Mouse (Mus musculus): ENCODE results near the gene Stk4.

Gene Stk4

DNA sequence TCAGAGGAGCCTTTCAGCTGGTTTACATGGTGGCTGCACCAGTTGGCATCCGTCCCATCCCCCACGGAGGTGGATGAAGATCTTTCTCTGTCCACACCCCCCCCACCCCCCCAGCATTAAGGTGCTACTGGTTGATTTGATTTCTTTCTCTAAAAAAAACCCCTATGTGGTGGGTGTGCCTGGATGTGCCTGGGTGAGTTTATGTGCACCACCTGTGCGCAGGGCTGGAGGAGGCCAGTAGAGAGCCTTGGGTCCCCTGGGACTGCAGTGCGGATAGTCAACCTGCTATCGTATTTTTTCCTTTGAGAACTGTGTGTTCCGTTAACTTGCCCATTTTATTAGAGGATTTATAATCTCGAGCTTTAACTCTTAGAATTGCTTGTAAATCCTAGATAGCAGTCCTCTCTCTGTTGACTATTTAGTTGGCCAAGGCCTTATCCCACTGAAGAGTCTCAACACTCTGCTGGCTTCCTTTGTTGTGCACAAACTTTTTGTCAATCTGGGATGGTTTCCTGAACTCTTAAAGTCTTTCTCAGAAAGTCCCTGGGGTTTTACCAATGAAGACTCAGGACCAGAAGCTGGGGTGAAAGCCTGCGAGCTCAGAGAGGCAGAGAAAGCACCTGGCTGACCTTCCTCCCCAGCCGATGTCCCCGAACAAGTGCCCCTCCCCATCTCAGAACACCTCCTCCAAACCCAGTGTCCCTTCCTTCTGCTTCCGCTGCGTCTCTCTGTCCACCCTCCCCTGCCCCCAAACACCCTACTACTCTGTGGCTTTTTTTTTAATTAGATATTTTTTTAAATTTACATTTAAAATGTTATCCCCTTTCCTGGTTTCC, 58.7 kb downstream of the Stk4 start:
- DNase-seq, result no peak

DNA sequence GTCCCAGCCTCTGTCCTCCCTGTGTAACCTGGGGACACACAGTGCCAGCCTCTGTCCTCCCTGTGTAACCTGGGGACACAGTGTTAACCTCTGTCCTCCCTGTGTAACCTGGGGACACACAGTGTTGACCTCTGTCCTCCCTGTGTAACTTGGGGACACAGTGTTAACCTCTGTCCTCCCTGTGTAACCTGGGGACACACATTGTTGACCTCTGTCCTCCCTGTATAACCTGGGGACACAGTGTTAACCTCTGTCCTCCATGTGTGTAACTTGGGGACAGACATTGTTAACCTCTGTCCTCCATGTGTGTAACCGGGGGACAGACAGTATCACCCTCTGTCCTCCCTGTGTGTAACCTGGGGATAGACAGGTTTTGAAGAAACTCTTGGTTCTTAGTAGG, 61.5 kb downstream of the Stk4 start:
- no peak for DNase-seq

DNA sequence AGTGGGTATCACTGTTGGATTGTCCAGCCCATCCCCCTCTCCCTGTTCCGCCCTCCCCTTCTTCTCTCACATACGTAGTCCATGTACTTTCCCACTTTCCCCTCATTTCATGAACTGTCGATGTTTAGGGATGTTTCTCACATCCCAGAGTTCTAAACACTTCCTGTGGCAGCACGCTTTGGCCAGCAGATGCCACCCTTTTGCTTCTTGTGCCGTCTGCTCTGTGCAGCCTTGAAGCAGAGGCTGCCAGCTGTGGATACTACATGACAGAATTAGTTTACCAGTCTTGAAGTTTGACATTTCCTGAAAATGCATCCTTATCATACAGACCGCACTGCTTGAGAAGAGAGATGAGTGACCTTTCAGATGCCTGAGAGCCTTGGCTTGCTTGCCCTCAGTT, 64.4 kb downstream of the Stk4 start:
- DNase-seq, result no peak

DNA sequence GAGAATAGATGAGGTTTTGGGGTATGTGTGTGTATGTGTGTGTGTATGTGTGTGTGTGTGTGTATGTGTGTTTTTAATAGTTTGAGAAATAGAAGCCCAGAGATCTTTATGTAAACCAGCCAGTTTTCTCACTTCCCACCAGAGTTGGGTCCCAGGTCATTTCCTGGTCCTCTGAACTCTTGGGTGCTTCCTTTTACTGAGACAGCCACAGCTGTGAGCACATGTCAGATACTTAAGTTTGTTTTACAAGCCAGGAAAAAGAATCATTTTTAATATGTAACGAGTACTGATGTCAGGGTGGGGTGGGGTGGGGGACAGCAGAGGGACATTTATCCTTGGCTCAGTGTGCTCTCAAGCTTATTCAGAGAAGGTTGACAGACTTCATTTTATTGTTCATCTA, 65.2 kb downstream of the Stk4 start:
- no peak for DNase-seq

DNA sequence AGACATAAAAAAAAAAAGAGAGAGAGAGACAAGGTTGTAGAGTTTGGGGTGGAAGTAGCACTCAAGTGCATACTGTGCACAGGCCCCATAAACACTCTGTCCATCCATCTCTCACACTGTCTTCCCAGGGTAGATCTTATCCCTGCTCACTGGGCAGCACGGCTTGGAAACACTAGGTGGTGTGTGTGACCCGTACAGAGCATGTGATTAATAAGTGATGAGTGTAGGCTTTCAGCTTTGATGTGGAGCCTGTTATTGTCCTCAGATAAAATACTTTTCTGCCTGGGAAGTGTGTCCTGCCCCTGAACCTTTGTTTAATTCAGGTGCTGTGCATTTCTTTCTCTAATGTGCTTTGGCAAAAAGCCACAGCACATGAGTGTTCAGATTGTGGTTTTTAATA, 66.3 kb downstream of the Stk4 start:
- DNase-seq, result no peak

DNA sequence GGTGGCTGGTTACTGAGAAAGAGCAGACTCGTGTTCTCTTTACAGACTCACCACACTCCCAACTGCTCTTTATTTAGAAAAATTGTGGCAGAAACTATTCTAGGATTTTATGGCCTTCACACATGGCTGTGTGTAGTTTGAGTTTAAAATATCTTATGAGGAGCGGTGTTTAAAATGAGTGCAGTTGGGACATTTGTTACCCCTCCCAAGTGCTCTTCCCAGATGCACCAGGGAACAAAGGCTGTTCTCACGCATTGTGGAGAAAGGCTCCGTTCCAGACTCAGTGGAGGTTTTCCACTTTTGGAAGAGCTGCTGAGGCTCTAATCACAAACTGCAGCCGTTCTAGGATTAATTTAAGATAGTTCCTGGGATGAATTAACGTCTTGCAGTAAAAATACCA, 67.6 kb downstream of the Stk4 start:
- DNase-seq, result no peak

DNA sequence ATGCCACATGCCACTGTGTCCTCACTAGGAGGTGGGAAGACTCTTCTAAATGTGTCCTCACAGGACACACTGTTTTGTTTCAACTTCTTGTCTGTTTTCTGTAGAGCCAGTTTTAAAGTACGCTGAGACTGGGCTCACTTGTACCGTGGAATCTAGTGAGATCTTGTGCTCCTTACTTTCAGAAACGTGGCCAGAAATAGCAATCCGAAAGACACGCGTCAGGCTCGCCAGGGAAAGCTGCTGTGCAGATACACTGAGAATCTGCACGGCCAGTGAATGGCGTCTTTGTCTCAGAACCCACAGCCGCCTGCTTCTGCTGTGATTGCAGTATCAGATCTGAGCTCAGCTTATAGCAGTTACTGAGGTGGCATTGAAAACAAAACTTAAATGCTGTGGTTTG, 71.9 kb downstream of the Stk4 start:
- DNase-seq, result no peak

DNA sequence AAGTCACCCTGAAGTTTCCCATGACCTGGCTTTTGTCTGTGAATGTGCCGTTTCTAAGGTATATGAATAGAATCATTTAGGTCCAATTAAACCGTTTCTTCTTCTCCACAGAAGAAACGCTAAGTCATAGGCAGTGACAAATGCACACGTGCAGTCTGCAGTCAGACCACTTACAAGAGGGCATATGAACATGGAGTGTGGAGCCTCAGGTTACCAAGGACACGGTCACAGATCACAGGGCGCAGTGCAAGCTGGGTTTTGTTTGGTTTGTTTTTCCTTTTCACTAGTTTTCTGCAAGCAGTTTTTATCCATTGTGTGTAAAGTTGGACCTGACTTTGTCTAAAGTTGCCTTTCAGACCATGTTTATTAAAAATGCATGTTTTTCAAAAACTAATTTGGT, 73.9 kb downstream of the Stk4 start:
- no peak for DNase-seq

DNA sequence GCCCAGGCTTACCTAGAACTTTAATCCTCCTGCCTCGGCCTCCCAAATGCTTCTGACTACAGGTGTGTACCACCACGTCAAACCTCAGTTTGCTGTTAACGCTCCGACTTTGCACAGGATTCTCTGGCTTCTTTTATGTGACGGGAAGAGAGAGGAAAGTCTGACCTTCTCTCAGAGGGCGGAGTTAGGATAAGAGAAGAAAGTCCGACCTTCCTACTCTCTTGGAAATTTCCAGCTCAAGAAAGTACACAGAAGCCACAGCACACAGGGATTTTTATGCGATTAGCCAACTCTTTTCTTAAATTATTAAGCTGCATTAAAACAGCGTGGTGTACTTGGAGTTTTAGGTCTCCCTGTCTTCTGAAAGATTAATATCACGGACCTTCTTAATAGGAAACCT, 74.4 kb downstream of the Stk4 start:
- no peak for DNase-seq

DNA sequence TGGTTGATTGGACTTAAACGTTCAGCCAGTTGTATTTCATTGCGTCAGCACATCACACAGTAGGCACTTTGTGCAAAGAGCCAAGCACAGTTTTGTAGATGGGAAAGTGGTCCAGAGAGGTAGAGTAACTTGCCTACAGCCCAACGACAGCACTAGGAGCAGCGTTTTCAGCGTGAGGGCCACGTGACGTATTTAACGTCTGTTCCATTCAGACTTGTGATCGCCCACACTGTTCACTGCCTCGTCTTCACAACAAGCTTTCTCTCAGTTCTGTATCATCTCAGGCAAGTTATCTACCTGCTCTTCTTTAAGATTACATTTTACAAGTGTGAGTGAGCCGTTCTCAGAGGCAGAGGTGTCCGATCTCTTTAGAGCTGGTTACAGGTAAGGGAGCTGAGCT, 76.4 kb downstream of the Stk4 start:
- DNase-seq, result no peak

DNA sequence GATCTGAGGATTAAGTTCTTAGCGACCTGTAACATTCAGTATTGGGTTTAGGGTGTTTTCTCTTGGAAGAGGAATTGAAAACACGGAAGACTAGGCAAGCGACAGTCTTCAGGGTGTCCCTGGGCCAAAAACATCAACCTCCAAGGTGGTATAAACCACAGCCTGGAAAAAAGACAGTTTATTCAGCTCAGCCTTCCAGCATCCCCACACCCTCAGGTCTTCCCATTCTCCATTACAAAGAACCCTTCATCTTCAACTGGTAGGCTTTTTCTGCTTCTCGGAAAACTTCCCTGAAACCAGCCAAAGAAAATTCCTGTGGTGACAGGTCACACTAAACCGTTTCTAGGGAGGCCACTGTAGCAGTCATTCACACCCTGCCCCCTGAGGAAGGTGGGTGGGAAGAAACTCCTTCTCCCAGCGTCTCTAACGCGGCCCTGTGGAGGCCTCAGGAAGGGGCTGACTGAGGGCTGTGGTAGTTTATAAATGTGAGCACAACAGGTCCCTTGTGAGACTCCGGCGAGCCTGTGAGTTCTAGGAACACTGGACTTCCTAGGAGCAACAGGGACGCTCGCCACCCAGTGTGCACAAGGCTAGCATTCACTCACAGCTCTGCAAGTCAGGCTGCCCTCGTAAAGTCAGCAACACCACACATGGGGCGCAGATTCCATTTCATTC, 80.1 kb downstream of the Stk4 start:
- no peak for DNase-seq

DNA sequence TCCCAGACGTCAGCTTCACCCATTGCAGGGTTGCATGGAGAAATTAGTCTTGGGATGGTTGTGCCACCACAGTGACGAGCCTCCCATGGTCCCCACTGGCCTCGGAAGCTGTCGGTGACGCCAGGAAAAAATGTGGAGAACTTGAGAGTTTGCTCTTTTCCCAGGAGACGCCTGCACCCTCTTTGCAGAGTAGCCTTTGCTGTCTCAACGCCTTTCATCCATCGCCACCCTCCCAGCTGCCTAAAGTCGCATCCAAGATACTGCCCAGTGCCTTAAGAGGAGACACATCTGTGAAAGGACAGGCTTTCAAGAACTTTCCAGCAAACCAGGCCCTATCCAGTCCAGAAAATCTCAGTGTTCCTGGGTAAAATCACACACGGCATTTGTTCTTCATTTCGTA, 82.2 kb downstream of the Stk4 start:
- no peak for DNase-seq

DNA sequence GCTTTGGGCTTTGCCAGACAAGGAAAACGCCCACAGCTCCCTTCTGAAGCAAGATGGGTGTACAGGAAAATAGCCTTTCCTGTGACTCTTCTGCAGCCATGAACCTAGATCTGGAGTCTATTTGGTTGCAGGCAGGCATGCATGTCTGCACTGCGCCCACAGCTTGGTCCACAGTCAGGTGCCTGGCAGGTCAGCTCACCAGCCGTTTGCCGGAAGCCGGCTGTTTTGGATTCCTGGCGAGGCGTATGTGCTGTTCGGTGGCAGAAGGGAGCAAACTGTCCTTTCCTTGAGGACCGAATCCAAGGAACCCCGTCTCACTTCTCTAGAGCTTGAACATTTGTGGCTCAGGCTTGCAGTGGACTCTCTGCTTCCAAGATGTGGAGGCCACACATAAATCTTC, 83.9 kb downstream of the Stk4 start:
- DNase-seq, result peak; percentile 77

DNA sequence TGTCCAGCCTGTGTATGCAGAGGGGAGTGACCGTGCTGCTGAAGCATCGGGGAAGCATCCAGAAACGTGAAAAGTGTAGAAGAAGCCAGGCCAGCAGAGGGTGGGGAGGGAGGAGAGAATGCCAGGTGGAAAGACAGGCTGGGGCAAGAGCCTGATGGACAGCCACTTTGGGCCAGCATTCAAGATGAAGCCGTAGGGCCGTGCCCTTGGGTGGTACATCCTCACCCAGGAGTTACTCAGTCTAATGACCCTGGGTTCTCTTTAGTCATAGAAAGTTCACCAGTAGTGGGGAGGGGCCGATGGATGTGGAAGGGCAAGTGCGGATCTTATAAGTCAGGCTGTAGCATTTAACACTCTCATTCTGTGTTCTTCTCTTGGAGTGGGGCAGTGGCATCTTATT, 86.0 kb downstream of the Stk4 start:
- no peak for DNase-seq

DNA sequence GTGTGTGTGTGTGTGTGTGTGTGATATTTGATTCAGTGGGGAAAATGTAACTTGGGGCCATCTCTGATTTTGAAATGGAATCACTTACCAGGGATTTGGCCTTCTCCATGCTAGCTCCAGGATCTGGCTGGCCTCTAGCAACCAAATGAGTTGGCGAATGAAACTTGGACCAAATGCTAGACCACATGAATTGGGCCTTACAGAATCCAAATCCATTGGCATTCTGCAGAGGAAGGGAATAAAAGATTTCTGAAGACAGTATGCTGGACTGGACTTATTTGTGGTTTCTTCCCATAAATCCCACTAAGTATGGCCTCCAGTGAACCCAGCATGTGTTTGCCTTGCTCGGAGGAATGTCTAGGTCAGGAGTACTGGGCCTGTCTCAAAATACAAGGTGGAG, 88.7 kb downstream of the Stk4 start:
- DNase-seq, result no peak

DNA sequence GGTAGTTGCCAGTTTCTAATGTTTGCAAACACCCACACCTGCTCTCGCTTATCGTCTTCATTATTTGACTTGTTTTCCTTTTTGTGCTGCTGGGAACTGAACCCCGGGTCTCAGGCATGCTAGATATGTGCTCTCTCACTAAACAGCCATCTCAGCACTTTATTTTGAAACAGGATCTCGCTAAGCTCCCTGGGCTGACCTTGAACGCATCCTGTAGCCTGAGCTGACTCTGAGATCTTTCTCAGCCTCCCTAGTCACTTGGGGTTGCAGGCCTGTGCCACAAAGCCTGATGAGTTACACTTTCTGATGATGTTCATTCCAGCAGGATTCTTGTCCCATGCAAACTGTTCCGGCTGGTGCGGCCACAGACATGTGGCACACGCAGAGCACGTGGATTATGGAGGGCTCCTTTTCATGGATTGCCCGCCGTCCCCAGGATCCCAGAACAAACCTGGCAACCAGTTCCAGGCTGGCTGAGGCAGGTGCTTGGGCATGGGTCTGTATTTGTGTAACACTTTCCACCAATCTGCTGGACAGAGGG, 91.5 kb downstream of the Stk4 start:
- DNase-seq, result no peak

DNA sequence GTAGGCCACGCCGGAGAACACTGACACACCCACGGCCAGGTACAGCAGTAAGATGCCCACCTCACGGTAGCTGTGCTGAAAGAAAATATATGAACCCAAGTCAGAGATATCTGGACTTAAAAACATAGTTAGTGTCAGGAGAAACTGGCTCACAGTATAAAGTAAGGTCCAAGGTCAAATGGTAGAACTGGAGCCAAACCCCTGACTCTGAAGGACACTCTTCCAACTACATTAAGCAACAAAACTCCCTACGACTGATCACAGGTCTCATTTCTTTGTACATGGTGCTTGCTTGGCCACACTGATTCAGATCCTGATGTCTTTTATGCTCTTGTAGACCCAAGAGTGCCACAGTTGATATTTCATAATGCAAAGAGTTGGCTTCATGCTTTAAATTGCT, 94.8 kb downstream of the Stk4 start:
- DNase-seq, result no peak

DNA sequence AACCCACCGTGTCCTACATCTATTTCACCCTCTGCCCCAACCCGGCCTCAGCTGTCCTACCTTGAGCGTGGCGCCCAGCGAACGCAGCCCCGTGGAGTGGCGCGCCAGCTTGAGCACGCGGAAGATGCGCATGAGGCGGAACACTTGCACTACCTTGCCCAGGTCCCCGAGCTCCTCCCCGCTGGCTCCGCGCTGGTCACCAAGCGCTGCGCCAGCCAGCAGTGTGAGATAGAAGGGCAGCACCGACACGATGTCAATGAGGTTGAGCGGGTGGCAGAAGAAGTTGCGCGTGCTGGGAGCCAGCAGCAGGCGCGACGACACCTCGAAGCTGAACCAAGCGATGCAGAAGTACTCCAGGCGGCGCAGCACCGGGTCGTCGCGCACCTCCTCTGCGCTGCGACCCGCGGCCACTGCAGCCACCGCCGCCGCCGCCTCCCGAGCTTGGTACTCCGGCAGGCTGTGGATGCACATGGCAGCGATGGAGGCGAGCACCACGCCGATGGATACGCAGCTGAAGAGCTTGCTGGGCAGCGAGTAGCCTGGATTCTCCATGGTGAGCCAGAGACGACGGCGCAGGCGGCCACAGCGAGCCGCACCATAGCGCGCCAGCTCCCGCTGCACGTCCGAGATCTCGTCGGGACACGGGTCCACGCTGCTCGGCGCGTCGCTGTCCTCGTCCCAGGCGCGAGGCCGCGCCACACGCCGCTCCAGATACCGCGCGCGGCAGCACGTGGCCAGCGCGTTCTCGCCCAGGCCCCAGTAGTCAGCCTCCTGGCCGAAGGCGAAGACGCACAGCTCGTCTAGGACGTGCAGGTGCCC, 97.8 kb downstream of the Stk4 start:
- DNase-seq, result no peak

DNA sequence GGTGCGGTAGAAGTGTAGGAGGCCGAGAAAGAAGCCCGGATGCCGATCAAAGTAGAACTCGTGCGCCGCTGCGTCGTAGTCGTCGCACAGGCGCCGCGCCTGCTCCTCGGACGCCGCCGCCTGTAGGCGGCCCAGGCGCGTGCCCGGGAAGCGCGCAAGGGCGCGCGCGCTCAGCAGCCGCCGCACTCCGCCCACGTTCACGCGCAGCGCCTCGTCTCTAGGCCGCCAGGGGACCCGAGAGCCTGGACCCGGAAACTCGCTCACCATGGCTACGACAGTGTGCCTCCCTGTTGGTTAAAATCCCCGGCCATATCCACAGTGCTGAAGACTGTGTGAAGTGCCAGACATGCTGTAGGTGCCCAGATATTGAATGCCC, 98.4 kb downstream of the Stk4 start:
- DNase-seq, result no peak

DNA sequence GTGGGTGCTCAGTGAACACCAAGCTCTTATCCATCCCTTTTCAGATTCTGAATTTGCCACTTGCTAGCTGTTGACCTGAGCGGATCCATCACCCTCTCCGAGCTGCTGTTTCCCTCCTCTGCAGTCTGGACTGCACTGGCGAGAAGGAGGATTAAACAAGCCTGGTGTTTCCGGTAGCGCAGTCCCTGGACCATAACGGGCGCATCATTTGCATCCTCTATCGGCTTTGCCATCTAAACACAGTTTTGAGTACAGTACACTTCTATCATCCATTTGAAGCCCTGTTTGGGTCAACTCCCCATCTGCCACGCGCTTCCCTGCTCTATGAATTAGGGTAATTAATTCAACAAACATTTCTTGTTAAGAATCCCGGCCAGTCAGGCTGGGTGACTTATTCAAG, 100.2 kb downstream of the Stk4 start:
- DNase-seq, result no peak

DNA sequence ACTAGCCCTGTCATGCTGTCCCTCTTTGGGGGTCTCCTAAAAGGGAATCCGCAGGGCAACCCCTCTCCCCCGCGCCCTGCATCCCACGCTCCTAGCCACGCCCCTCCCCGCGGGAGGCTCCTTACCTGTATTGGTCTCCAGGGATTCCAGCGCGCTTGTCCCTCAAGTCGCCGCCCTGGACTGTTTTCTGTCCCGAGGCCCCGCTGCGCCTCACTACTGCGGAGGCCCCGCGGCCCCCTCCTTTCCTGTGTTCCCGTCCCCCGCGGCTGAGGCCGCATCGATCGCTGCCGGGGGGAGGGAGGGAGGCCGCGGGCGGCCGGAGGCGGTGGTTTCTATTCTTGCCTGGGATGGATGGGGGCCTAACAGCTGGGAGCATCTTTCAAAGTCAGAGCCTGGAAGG, 100.8 kb downstream of the Stk4 start, which contains the start of gene Kcns1:
Gene Kcns1 (minus strand): TSS at position 212 of the 400 bp plus-strand sequence.
- no peak for DNase-seq

DNA sequence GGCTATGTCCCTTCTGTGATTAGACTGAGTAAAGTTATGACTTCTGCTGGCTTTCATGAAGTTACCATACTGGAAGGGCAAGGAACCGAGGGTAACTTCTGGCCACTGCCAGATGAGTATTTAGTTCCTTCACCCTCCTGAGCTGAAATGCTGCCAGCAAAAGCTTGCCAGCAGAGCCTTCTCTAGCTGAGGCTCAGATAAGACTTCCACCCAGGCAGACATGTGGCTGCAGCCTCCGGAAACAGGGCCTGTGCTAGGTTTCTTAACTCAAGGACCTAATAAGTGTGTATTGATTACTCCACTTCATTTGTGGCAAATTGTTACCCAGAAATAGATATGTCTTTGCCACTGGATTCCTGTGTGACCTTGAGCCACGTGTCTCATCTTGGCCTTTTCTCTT, 103.3 kb downstream of the Stk4 start:
- DNase-seq, result no peak

DNA sequence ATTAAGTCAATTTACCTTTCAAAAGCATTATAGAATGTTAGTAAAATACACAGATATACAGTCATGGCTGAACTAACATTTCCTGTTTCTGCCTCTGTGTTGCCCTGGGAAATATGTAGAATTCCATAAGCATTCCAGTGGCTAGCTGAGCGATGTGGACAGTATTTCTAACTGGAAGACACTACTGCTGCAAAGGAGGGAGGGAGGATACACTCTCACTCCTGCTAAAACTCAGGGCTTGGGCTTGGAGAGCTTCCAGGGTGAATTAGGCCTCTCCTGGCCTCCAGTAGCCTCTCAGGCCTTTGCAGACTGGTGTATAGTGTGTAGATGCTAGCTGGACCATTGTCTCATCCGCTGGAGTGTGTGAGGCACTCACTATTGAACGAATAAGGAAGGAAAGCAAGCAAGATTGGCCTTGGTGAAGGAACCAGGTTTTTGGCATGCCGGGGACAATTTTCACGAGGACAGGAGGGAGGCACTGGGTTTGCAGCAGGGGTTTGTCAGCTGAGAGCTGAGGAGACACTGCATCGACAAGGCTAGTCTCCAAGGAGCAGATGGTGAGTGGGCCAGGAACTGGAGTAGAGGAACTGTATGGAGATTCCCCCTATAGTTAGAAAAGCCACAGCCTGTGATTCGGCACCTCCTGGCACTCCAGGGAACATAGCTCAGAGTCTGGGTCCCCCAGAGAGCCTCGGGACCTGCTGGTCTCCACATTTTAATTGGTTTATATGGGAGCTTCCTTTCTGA, 104.7 kb downstream of the Stk4 start:
- peak; percentile 47 for DNase-seq

Measured in cerebellum, adult 9-11 months (tissue).